Mouse (Mus musculus) E14TG2a.4 (cell line): Measurements from ENCODE around the gene Nxph4.

Experiments used
- CTCF ChIP-seq: conservative IDR thresholded peaks from 2 replicates; pipeline ENCODE4 v1.5.1; 2014; ENCODE audit warnings: low read length
- POU5F1 ChIP-seq: IDR thresholded peaks from 2 replicates; pipeline ENCODE4 v1.6.1; 2014; ENCODE audit warnings: low read length, borderline replicate concordance

DNA sequence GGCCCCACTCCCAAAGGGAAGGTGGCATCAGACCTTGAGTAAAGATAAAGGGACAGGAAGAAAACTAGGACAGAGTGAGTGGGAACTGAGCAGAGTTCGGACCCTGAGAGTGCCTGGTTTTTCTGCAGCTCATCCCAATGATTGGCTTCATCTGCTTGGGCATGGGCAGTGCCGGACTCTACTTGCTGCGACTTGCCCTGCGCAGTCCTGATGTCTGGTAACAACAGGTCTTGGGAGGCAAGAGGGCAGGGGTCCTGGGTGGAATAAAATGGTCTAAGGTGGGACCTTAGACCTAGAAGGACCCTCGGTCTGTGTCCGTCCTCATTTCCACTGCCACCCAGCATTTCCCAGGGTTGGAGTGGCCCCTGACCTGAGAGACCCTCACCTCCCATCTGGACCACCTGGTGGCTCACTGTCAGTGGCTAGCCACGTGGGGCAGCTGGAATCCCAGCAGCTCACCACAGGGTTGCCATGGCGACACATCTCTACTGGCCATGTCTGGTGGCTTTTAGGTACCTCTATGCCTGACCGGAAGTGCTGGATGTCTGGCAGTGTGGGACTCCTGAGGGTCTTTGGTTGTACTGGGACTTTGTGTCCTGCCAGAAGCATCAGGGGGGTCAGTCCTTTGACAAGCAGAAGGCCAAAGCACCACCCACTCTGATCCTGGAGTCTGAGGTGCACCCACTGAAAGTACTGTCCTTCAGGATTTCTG lies 18.9 kb downstream of the Nxph4 start:
- no peak for TF ChIP-seq POU5F1
- no peak for TF ChIP-seq CTCF
